Mouse (Mus musculus) cerebellum, postnatal 10 days (tissue): ENCODE measurements around the gene Ccser1.
A peak's percentile ranks its signal among the peaks of the same experiment; 100 is the strongest.

Experiments used
- DNase-seq, 2 experiments: peaks; one replicate each; pipeline ENCODE4 v3.0.0; 2021; ENCODE audit warnings: mixed read lengths in 2 of 2

Gene Ccser1

GRCm38 (mm10) chr6:61438165-61438564 lies 258.0 kb downstream of the Ccser1 start:
- no peak for DNase-seq

- no peak for DNase-seq
Observed at GRCm38 (mm10) chr6:61471371-61472152, 291.4 kb downstream of the Ccser1 start.

- DNase-seq = no peak
Observed at GRCm38 (mm10) chr6:61485336-61485735, 305.2 kb downstream of the Ccser1 start.

GRCm38 (mm10) chr6:61491979-61492821 lies 312.1 kb downstream of the Ccser1 start:
- no peak for DNase-seq

GRCm38 (mm10) chr6:61493386-61493785 lies 313.3 kb downstream of the Ccser1 start:
- no peak for DNase-seq

GRCm38 (mm10) chr6:61515310-61515709 lies 335.2 kb downstream of the Ccser1 start:
- no peak for DNase-seq

- no peak for DNase-seq
Observed at GRCm38 (mm10) chr6:61521587-61521986, 341.5 kb downstream of the Ccser1 start.

GRCm38 (mm10) chr6:61522108-61522507 lies 342.0 kb downstream of the Ccser1 start:
- no peak for DNase-seq

GRCm38 (mm10) chr6:61523748-61524493 lies 343.8 kb downstream of the Ccser1 start:
- peak; percentile 16 to 22 for DNase-seq

GRCm38 (mm10) chr6:61540732-61541131 lies 360.6 kb downstream of the Ccser1 start:
- peak in 1 of 2 experiments; percentile 20 for DNase-seq

- peak in 1 of 2 experiments; percentile 12 for DNase-seq
Observed at GRCm38 (mm10) chr6:61543459-61544044, 363.4 kb downstream of the Ccser1 start.

- no peak for DNase-seq
Observed at GRCm38 (mm10) chr6:61567551-61567950, 387.4 kb downstream of the Ccser1 start.

GRCm38 (mm10) chr6:61567967-61568366 lies 387.8 kb downstream of the Ccser1 start:
- no peak for DNase-seq

GRCm38 (mm10) chr6:61581696-61582095 lies 401.6 kb downstream of the Ccser1 start:
- no peak for DNase-seq

GRCm38 (mm10) chr6:61588999-61589398 lies 408.9 kb downstream of the Ccser1 start:
- DNase-seq = no peak

- DNase-seq = no peak
Observed at GRCm38 (mm10) chr6:61601911-61602310, 421.8 kb downstream of the Ccser1 start.

GRCm38 (mm10) chr6:61614920-61615319 lies 434.8 kb downstream of the Ccser1 start:
- no peak for DNase-seq

- DNase-seq = peak in 1 of 2 experiments; percentile 8
Observed at GRCm38 (mm10) chr6:61621707-61622106, 441.6 kb downstream of the Ccser1 start.

- DNase-seq = peak; percentile 3 to 6
Observed at GRCm38 (mm10) chr6:61661414-61661813, 481.3 kb downstream of the Ccser1 start.

- no peak for DNase-seq
Observed at GRCm38 (mm10) chr6:61664572-61664971, 484.4 kb downstream of the Ccser1 start.

- DNase-seq = peak; percentile 40 to 51
Observed at GRCm38 (mm10) chr6:61687002-61687401, 506.9 kb downstream of the Ccser1 start.

- DNase-seq = no peak
Observed at GRCm38 (mm10) chr6:61703003-61703402, 522.9 kb downstream of the Ccser1 start.

- no peak for DNase-seq
Observed at GRCm38 (mm10) chr6:61721220-61721619, 541.1 kb downstream of the Ccser1 start.
